Mouse (Mus musculus): ENCODE results near the gene Pkd1. TPM values are rescaled to one million over a fixed set of nuclear protein-coding genes. Genes with fewer than 3 reads are reported as not detected.

Pkd1 gene
- polyA plus RNA-seq, 1 experiment from 2014 or later: 27.6 TPM

GRCm38 (mm10) chr17:24640581-24640980, 90.9 kb downstream of the Pkd1 start:
- Histone ChIP-seq H3K9ac (replicated peaks; ENCODE audit: low read depth, low read length) (no peak overlapping the region), H3K9me3 (ENCODE audit: control insufficient read depth, low read length) (no peaks in the 10 kb centered on the region), H3K27ac (ENCODE audit: low read length) (no peak overlapping the region), H3K4me2 (ENCODE audit: low read length) (no peak overlapping the region), H3K4me3 (replicated peaks; ENCODE audit: low read length) (no peak overlapping the region), H3K4me1 (replicated peaks; ENCODE audit: control insufficient read depth, insufficient read depth, low read length) (no peaks in the 10 kb centered on the region), H3K27me3 (replicated peaks; ENCODE audit: control insufficient read depth, insufficient read depth, low read length) (no peaks in the 10 kb centered on the region), H3K36me3 (ENCODE audit: control insufficient read depth, insufficient read depth) (no peaks in the 10 kb centered on the region)
- 92% methylated on average over 15 of the region's 15 CpGs for WGBS
- no peak for ATAC-seq

- Histone ChIP-seq H3K9ac (replicated peaks; ENCODE audit: low read depth, low read length) (no peak overlapping the region), H3K27me3 (replicated peaks; ENCODE audit: control insufficient read depth, insufficient read depth, low read length) (no peaks in the 10 kb centered on the region), H3K4me3 (replicated peaks; ENCODE audit: low read length) (no peak overlapping the region), H3K4me1 (replicated peaks; ENCODE audit: control insufficient read depth, insufficient read depth, low read length) (no peaks in the 10 kb centered on the region), H3K36me3 (ENCODE audit: control insufficient read depth, insufficient read depth) (no peaks in the 10 kb centered on the region), H3K27ac (ENCODE audit: low read length) (no peak overlapping the region), H3K4me2 (ENCODE audit: low read length) (no peak overlapping the region), H3K9me3 (ENCODE audit: control insufficient read depth, low read length) (no peaks in the 10 kb centered on the region)
- no peak for ATAC-seq
- 92% methylated on average over 14 of the region's 14 CpGs for WGBS
Observed at GRCm38 (mm10) chr17:24641944-24642343, 92.3 kb downstream of the Pkd1 start.

- H3K9ac ChIP-seq (replicated peaks; ENCODE audit: low read depth, low read length): no peak overlapping the region
- H3K27ac ChIP-seq (ENCODE audit: low read length): no peak overlapping the region
- no peak overlapping the region for H3K4me2 ChIP-seq (ENCODE audit: low read length)
- WGBS: 88% methylated on average over 6 of the region's 6 CpGs
- H3K9me3 ChIP-seq (ENCODE audit: control insufficient read depth, low read length): no peaks in the 10 kb centered on the region
- H3K27me3 ChIP-seq (replicated peaks; ENCODE audit: control insufficient read depth, insufficient read depth, low read length): no peaks in the 10 kb centered on the region
- H3K4me3 ChIP-seq (replicated peaks; ENCODE audit: low read length): no peak overlapping the region
- H3K36me3 ChIP-seq (ENCODE audit: control insufficient read depth, insufficient read depth): no peaks in the 10 kb centered on the region
- no peak for ATAC-seq
- H3K4me1 ChIP-seq (replicated peaks; ENCODE audit: control insufficient read depth, insufficient read depth, low read length): no peaks in the 10 kb centered on the region
Observed at GRCm38 (mm10) chr17:24642791-24643343, 93.2 kb downstream of the Pkd1 start.

- Histone ChIP-seq H3K27me3 (replicated peaks; ENCODE audit: control insufficient read depth, insufficient read depth, low read length) (no peaks in the 10 kb centered on the region), H3K27ac (ENCODE audit: low read length) (0 out of 2 replicates have a peak overlapping the region, but pooled peaks have one; percentile 28), H3K9ac (replicated peaks; ENCODE audit: low read depth, low read length) (no peak overlapping the region), H3K9me3 (ENCODE audit: control insufficient read depth, low read length) (no peaks in the 10 kb centered on the region), H3K4me1 (replicated peaks; ENCODE audit: control insufficient read depth, insufficient read depth, low read length) (no peaks in the 10 kb centered on the region), H3K4me2 (ENCODE audit: low read length) (no peak overlapping the region), H3K4me3 (replicated peaks; ENCODE audit: low read length) (no peak overlapping the region), H3K36me3 (ENCODE audit: control insufficient read depth, insufficient read depth) (no peaks in the 10 kb centered on the region)
- WGBS: 56% methylated on average over 7 of the region's 7 CpGs
- no peak for ATAC-seq
Observed at GRCm38 (mm10) chr17:24644030-24644715, 94.5 kb downstream of the Pkd1 start.

- Histone ChIP-seq H3K27ac (ENCODE audit: low read length) (0 out of 2 replicates have a peak overlapping the region, but pooled peaks have one; percentile 4), H3K4me3 (replicated peaks; ENCODE audit: low read length) (no peak overlapping the region), H3K4me2 (ENCODE audit: low read length) (no peak overlapping the region), H3K36me3 (ENCODE audit: control insufficient read depth, insufficient read depth) (no peaks in the 10 kb centered on the region), H3K9ac (replicated peaks; ENCODE audit: low read depth, low read length) (no peak overlapping the region), H3K4me1 (replicated peaks; ENCODE audit: control insufficient read depth, insufficient read depth, low read length) (peaks cover 8% of the 10 kb centered on the region), H3K9me3 (ENCODE audit: control insufficient read depth, low read length) (no peaks in the 10 kb centered on the region), H3K27me3 (replicated peaks; ENCODE audit: control insufficient read depth, insufficient read depth, low read length) (no peaks in the 10 kb centered on the region)
- WGBS: 90% methylated on average over 9 of the region's 9 CpGs
- ATAC-seq: no peak
Observed at GRCm38 (mm10) chr17:24644875-24645721, 95.5 kb downstream of the Pkd1 start.

GRCm38 (mm10) chr17:24645916-24646315, 96.3 kb downstream of the Pkd1 start:
- Histone ChIP-seq H3K4me2 (ENCODE audit: low read length) (no peak overlapping the region), H3K27ac (ENCODE audit: low read length) (no peak overlapping the region), H3K9me3 (ENCODE audit: control insufficient read depth, low read length) (no peaks in the 10 kb centered on the region), H3K36me3 (ENCODE audit: control insufficient read depth, insufficient read depth) (no peaks in the 10 kb centered on the region), H3K9ac (replicated peaks; ENCODE audit: low read depth, low read length) (no peak overlapping the region), H3K4me1 (replicated peaks; ENCODE audit: control insufficient read depth, insufficient read depth, low read length) (peaks cover 13% of the 10 kb centered on the region), H3K4me3 (replicated peaks; ENCODE audit: low read length) (no peak overlapping the region), H3K27me3 (replicated peaks; ENCODE audit: control insufficient read depth, insufficient read depth, low read length) (no peaks in the 10 kb centered on the region)
- no peak for ATAC-seq
- WGBS: 77% methylated on average over 3 of the region's 3 CpGs

Small RNAs within 50 kb of the gene (microRNA-seq; reads per million reads assigned to microRNA genes)
- not detected for gene Gm24589

Other genes starting within 250 kb of the Pkd1 start
- gene Abca17, start 198.8 kb upstream of the Pkd1 start, polyA plus RNA-seq (2015; fragmentation: Nextera tagmentation; extraction: Ambion mirVana): 0.47 and 0.97 TPM in 2 replicates
- 23.9 and 29.6 TPM in 2 replicates for gene Abca3, start 197.9 kb upstream of the Pkd1 start, polyA plus RNA-seq (2015; fragmentation: Nextera tagmentation; extraction: Ambion mirVana)
- 362 and 389 TPM in 2 replicates for gene Rnps1, start 135.3 kb upstream of the Pkd1 start, polyA plus RNA-seq (2015; fragmentation: Nextera tagmentation; extraction: Ambion mirVana)
- 30.4 and 34.8 TPM in 2 replicates for gene Eci1, start 123.2 kb upstream of the Pkd1 start, polyA plus RNA-seq (2015; fragmentation: Nextera tagmentation; extraction: Ambion mirVana)
- gene Dnase1l2, start 106.7 kb upstream of the Pkd1 start, polyA plus RNA-seq (2015; fragmentation: Nextera tagmentation; extraction: Ambion mirVana): 6.2 and 9.5 TPM in 2 replicates
- 37.9 and 54.0 TPM in 2 replicates for gene E4f1, start 79.5 kb upstream of the Pkd1 start, polyA plus RNA-seq (2015; fragmentation: Nextera tagmentation; extraction: Ambion mirVana)
- gene Pgp, start 79.4 kb upstream of the Pkd1 start, polyA plus RNA-seq (2015; fragmentation: Nextera tagmentation; extraction: Ambion mirVana): 50.5 and 54.0 TPM in 2 replicates
- 0.39 and 0.92 TPM in 2 replicates for gene Bricd5, start 76.0 kb upstream of the Pkd1 start, polyA plus RNA-seq (2015; fragmentation: Nextera tagmentation; extraction: Ambion mirVana)
- 38.9 and 42.4 TPM in 2 replicates for gene Mlst8, start 70.8 kb upstream of the Pkd1 start, polyA plus RNA-seq (2015; fragmentation: Nextera tagmentation; extraction: Ambion mirVana)
- gene Caskin1, start 61.2 kb upstream of the Pkd1 start, polyA plus RNA-seq (2015; fragmentation: Nextera tagmentation; extraction: Ambion mirVana): 18.8 and 30.4 TPM in 2 replicates
- 108 and 121 TPM in 2 replicates for gene Traf7, start 21.9 kb upstream of the Pkd1 start, polyA plus RNA-seq (2015; fragmentation: Nextera tagmentation; extraction: Ambion mirVana)
- gene Rab26, start 15.6 kb upstream of the Pkd1 start, polyA plus RNA-seq (2015; fragmentation: Nextera tagmentation; extraction: Ambion mirVana): 6.8 and 10.9 TPM in 2 replicates
- gene Tsc2, start 82.8 kb downstream of the Pkd1 start, polyA plus RNA-seq (2015; fragmentation: Nextera tagmentation; extraction: Ambion mirVana): 80.4 and 86.8 TPM in 2 replicates
- 13.4 and 14.4 TPM in 2 replicates for gene Nthl1, start 82.8 kb downstream of the Pkd1 start, polyA plus RNA-seq (2015; fragmentation: Nextera tagmentation; extraction: Ambion mirVana)
- gene Slc9a3r2, start 100.5 kb downstream of the Pkd1 start, polyA plus RNA-seq (2015; fragmentation: Nextera tagmentation; extraction: Ambion mirVana): 28.1 and 31.2 TPM in 2 replicates
- not detected in 2 replicates for gene Npw, start 108.6 kb downstream of the Pkd1 start, polyA plus RNA-seq (2015; fragmentation: Nextera tagmentation; extraction: Ambion mirVana)
- 17.9 and 22.0 TPM in 2 replicates for gene Zfp598, start 119.9 kb downstream of the Pkd1 start, polyA plus RNA-seq (2015; fragmentation: Nextera tagmentation; extraction: Ambion mirVana)
- 143 and 193 TPM in 2 replicates for gene Syngr3, start 140.1 kb downstream of the Pkd1 start, polyA plus RNA-seq (2015; fragmentation: Nextera tagmentation; extraction: Ambion mirVana)
- gene Gfer, start 146.3 kb downstream of the Pkd1 start, polyA plus RNA-seq (2015; fragmentation: Nextera tagmentation; extraction: Ambion mirVana): 35.0 and 35.4 TPM in 2 replicates
- 2.0 and 2.7 TPM in 2 replicates for gene Noxo1, start 146.4 kb downstream of the Pkd1 start, polyA plus RNA-seq (2015; fragmentation: Nextera tagmentation; extraction: Ambion mirVana)
- gene Tbl3, start 157.8 kb downstream of the Pkd1 start, polyA plus RNA-seq (2015; fragmentation: Nextera tagmentation; extraction: Ambion mirVana): 83.7 and 85.5 TPM in 2 replicates
- gene Rnf151, start 168.2 kb downstream of the Pkd1 start, polyA plus RNA-seq (2015; fragmentation: Nextera tagmentation; extraction: Ambion mirVana): not detected in 2 replicates
- gene Rps2, start 168.3 kb downstream of the Pkd1 start, polyA plus RNA-seq (2015; fragmentation: Nextera tagmentation; extraction: Ambion mirVana): 787 and 797 TPM in 2 replicates
- gene Ndufb10, start 174.6 kb downstream of the Pkd1 start, polyA plus RNA-seq (2015; fragmentation: Nextera tagmentation; extraction: Ambion mirVana): 220 and 233 TPM in 2 replicates
- gene Rpl3l, start 178.0 kb downstream of the Pkd1 start, polyA plus RNA-seq (2015; fragmentation: Nextera tagmentation; extraction: Ambion mirVana): not detected in 2 replicates
- 20.0 and 21.1 TPM in 2 replicates for gene Msrb1, start 186.8 kb downstream of the Pkd1 start, polyA plus RNA-seq (2015; fragmentation: Nextera tagmentation; extraction: Ambion mirVana)
- gene Hs3st6, start 203.2 kb downstream of the Pkd1 start, polyA plus RNA-seq (2015; fragmentation: Nextera tagmentation; extraction: Ambion mirVana): 0.32 TPM in 1 of 2 replicates, not detected in the other

Data from forebrain, embryonic 16.5 days (tissue).